Mouse (Mus musculus): ENCODE measurements around the gene Npy.

GRCm38 (mm10) chr6:49781852-49782251, 40.7 kb upstream of the Npy start:
- TF ChIP-seq POLR2A (IDR thresholded peaks at IDR 0.05; ENCODE audit: low read depth, low read length), result no peak
- TF ChIP-seq CTCF (IDR thresholded peaks at IDR 0.05; ENCODE audit: extremely low read depth, insufficient read depth, insufficient read length, insufficient replicate concordance), result no peak

All from spleen, adult 2 months (tissue).